Mouse (Mus musculus): ENCODE data around the gene Efna5.

DNA sequence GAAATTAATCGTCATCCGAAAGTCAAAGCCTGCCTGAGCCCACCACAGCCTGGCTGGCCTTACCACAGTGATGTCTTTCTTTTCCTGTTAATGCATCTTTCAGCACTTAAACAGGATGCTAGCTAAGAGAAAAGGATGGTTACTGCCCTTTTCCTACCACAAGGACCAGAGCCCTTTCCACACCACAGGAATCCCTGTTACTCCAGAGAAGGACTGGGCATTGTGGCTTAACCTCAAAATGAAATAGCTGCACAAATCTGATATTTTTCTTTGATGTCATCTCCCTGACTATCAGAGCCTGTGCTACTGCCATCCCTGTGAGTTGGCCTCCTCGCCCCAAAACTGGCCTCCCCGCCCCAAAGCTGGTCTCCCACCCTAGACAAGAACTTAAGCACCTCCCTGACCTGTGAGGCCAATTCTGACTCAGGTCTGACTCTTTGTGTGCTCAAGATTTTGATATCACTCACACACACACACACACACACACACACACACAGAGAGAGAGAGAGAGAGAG, 189.9 kb downstream of the Efna5 start:
- no peak for TF ChIP-seq CTCF (conservative IDR thresholded peaks at IDR 0.05; ENCODE audit: insufficient read depth, insufficient read length, low read depth, low read length)
- TF ChIP-seq POLR2A (IDR thresholded peaks at IDR 0.05; ENCODE audit: low read depth, low read length), result no peak
